Mouse (Mus musculus): ENCODE results near the gene Msantd1. TPM values are rescaled to one million over a fixed set of nuclear protein-coding genes. Genes with fewer than 3 reads are reported as not detected.
A peak's percentile ranks its signal among the peaks of the same experiment; 100 is the strongest.

Msantd1 gene
- polyA plus RNA-seq, 1 experiment, result 1.2 TPM

DNA sequence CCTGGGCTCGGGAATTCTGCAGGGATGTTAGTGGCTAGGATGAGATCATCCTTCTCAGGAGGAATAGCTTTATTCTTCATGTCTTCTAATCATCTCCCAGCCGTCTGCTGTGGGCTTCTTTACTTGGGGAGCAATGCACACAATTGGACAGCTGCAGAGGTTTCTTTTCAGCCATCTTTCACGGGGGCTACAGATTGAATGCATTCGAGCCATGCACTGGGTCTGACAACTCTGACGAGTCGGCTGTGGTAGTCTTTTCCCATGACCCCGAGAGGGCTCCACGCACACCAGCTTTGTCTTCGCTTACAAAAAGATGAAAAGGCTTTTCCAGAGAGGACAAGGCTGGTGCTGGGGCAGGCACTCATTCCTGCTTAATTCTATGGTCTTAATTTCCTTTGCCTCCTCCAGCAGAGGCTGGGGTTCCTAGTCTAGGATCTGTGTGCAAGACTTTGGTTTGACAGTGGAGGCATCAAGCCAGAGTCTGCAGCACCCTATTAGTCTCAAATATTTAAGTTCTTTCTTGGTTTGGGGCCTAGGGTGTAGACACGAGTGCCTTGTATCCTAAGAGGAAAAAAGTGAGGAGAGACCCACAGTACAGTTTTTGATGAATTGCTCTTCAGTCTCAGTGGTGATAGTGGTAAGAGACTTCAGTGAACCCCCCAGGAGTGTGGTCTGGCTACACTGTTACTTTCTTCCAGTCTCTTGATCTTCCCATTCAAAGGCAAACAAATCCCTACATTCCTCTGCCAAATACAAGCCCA lies 34.1 kb downstream of the Msantd1 start:
- H3K4me1 ChIP-seq (ENCODE audit: control insufficient read depth, insufficient read depth, low read length), result no peaks in the 10 kb centered on the region
- TF ChIP-seq CTCF (IDR thresholded peaks at IDR 0.05; ENCODE audit: borderline replicate concordance, insufficient read depth, low read length), result no peak
- TF ChIP-seq POLR2A (IDR thresholded peaks at IDR 0.05; ENCODE audit: low read depth, low read length), result no peak
- no peak overlapping the region for H3K4me3 ChIP-seq (ENCODE audit: insufficient read depth, low read length)
- H3K27ac ChIP-seq (ENCODE audit: insufficient read depth, low read length), result no peak overlapping the region

DNA sequence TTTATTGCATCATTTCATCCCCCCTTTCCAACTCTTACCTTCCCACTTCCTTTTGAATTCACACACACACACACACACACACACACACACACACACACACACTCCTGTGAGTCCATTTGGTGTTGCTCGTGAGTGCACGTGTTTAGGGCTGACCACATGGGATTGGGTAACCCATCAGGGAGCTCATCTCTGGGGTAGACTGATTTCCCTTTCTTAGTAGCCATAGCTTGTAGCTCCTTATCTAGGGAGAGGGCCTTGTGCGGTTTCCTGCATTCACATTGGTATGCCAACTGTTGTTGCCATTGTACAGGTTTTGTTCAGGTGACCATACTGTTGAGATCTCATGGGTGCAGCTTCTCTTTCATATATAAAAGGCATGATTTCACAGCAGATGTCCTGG lies 35.6 kb downstream of the Msantd1 start:
- no peak for TF ChIP-seq CTCF (IDR thresholded peaks at IDR 0.05; ENCODE audit: borderline replicate concordance, insufficient read depth, low read length)
- TF ChIP-seq POLR2A (IDR thresholded peaks at IDR 0.05; ENCODE audit: low read depth, low read length), result no peak
- Histone ChIP-seq H3K27ac (ENCODE audit: insufficient read depth, low read length) (no peak overlapping the region), H3K4me1 (ENCODE audit: control insufficient read depth, insufficient read depth, low read length) (no peaks in the 10 kb centered on the region), H3K4me3 (ENCODE audit: insufficient read depth, low read length) (no peak overlapping the region)

DNA sequence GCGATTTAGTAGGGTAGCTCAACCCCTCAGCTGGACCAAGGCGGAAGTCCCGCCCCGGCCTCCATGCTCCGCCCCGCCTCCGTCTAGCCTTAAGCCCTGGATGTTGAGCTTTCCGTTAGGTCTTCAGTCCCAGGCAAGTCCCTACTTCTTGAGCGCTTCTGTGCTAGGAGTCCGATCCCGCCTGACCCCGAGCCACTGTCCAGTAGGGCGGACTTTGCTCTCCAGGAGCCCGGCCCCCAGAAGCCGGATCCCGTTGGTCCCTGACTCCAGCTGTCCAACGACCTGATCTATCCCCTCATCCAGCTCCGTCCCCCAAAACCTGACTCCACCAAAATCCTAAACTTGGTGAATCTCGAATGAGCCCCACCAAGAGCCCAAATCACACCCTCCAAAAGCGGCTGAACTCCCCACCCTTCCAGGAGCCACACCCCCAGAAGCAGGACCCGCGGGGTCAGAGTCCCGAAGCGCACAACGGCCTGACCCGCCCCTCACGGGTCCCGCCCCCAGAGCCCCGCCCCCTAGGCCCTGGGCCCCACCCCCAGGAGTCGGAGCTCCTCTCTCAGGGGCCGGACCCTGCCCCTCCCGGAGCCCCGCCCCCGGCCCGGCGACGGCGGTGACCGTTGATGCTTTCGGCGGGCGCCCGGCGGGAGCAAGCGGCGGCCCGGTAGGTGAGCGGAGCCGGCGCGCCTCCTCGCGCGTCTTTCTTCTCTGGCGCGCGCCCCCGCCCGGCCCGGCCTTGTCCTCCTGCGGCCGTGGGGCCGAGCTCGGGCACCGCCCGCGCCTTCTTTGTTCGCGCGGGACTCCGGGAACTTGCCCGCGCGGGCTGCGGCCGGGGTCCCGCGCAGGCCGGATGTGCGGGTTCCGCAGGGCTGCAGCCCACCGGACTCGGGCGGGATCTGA lies 41.3 kb downstream of the Msantd1 start, which contains the start of gene Rgs12:
Gene Rgs12, plus strand, starts transcription at position 585 of the 900 bp plus-strand sequence.
- Histone ChIP-seq H3K4me3 (ENCODE audit: insufficient read depth, low read length) (peak within 1 kb of the TSS; percentile 91), H3K4me1 (ENCODE audit: control insufficient read depth, insufficient read depth, low read length) (no peaks in the 10 kb centered on the region), H3K27ac (ENCODE audit: insufficient read depth, low read length) (peak within 1 kb of the TSS; percentile 36)
- no peak for TF ChIP-seq CTCF (IDR thresholded peaks at IDR 0.05; ENCODE audit: borderline replicate concordance, insufficient read depth, low read length)
- TF ChIP-seq POLR2A (IDR thresholded peaks at IDR 0.05; ENCODE audit: low read depth, low read length), result peak; percentile 11; the same call in 1 of the 2 replicates

DNA sequence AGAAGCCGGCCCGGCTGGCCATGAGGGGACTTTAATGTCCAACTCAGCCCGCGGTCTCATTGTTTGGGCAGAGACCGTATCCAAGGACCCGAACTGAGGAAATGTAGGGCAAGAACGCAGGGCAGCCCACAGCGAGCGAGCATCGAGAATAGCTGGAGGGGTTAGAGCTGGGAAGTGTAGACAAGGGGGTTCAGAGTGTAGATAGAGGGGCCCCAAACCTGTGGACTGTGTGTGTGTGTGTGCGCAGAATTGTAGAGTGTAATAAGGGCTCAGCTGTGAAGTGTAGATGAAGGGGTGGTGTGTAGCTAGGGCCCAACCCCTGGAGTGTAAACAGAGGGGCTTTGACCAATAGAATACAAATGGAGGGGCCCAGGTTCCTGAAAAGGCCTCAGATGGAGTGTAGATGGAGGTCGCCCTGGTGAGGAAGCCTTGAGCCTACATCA lies 42.0 kb downstream of the Msantd1 start:
- Histone ChIP-seq H3K27ac (ENCODE audit: insufficient read depth, low read length) (peak overlapping the region; percentile 4), H3K4me1 (ENCODE audit: control insufficient read depth, insufficient read depth, low read length) (no peaks in the 10 kb centered on the region), H3K4me3 (ENCODE audit: insufficient read depth, low read length) (peak overlapping the region; percentile 91)
- TF ChIP-seq POLR2A (IDR thresholded peaks at IDR 0.05; ENCODE audit: low read depth, low read length) (peak; percentile 13; the same call in 1 of the 2 replicates), CTCF (IDR thresholded peaks at IDR 0.05; ENCODE audit: borderline replicate concordance, insufficient read depth, low read length) (no peak)

DNA sequence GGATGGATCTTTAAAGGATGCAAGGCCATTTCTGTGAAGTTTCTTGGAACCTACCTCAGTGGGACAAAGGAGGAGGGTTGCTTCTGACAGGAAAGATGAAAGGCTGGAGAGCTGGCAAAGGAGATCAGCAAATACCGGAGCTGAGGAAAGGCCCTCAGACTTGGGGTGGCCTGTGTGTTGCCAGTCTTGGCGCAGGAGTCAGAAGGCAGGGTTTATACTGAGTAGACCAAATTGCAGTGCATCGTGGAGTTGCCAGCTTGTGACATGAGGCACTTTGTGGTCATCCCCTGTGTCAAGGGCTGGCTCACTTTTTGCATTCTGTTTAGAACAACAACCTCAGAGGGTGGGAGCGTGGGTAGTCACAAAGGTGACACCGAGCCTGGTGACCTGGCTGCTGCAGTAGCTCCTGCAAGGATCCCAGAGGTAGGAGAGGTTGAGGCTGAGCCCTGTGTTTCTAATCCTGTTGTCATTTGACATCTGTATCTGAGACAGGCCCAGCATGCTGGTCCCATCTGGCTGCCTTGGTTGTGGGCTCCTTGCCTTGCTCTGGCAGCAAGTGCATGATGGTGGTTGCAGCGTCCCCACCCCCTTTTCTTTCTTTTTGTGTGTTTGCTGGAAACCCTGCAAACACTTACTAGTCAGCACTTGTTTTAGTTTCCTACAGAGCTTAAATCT lies 42.8 kb downstream of the Msantd1 start:
- TF ChIP-seq POLR2A (IDR thresholded peaks at IDR 0.05; ENCODE audit: low read depth, low read length) (no peak), CTCF (IDR thresholded peaks at IDR 0.05; ENCODE audit: borderline replicate concordance, insufficient read depth, low read length) (no peak)
- no peaks in the 10 kb centered on the region for H3K4me1 ChIP-seq (ENCODE audit: control insufficient read depth, insufficient read depth, low read length)
- H3K27ac ChIP-seq (ENCODE audit: insufficient read depth, low read length), result no peak overlapping the region
- peak overlapping the region; percentile 91; the same call in 1 of the 2 replicates for H3K4me3 ChIP-seq (ENCODE audit: insufficient read depth, low read length)

DNA sequence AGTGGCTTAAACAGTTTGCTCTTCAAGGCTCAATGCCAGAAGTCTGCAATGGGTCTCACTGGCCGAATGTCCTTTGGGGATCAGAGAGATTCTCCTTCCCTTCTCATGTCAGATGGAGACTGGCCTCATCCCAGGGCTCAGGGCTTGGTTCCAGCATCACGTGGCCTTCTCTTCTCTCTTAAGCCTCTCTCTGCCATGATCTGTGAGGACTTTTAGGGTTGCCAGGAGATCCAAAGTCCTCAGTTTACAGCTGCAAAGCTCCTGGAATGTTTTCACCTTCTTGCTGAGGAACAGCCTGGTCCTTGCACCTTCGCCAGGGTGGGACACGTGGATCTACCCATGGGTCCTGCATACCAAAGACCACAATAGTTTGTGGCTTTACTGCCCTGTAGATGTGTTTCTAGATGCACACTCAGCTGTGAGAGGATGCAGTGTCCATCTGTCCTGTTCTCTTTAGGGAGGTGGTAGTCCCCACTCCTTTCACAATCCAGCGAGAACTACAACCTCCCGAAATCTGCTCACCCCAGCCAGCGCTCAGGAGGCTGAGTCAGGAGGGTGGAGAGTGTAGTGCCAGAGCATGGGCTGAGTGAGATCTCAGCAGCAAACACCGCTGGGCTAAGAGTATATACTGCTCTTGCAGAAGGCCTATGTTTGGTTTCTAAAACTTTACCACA lies 43.5 kb downstream of the Msantd1 start:
- TF ChIP-seq CTCF (IDR thresholded peaks at IDR 0.05; ENCODE audit: borderline replicate concordance, insufficient read depth, low read length) (no peak), POLR2A (IDR thresholded peaks at IDR 0.05; ENCODE audit: low read depth, low read length) (no peak)
- H3K4me3 ChIP-seq (ENCODE audit: insufficient read depth, low read length), result no peak overlapping the region

DNA sequence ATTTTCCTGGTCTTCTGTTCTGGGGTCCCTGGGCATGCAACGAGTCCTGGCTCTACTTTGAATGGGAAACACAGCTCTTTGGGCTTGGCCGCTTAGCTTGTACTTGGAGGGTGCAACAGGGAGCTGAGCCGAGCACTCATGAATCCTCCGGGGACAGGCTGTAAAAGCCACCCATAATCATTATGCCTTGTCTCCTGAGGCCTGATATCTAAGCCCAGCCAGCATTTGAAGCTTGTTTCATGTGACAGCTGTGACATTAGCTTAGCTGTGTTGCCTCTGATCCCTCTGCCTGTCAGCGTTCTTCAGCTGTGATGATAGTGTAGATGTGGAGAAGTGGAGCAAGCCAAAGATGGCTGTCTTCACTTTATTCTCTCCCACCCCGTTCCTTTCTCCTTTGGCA lies 46.7 kb downstream of the Msantd1 start:
- Histone ChIP-seq H3K4me1 (ENCODE audit: control insufficient read depth, insufficient read depth, low read length) (0 out of 2 replicates have a peak, but pooled peaks cover 8% of the 10 kb centered on the region), H3K27ac (ENCODE audit: insufficient read depth, low read length) (no peak overlapping the region), H3K4me3 (ENCODE audit: insufficient read depth, low read length) (no peak overlapping the region)
- TF ChIP-seq CTCF (IDR thresholded peaks at IDR 0.05; ENCODE audit: borderline replicate concordance, insufficient read depth, low read length) (no peak), POLR2A (IDR thresholded peaks at IDR 0.05; ENCODE audit: low read depth, low read length) (no peak)

More for the DNA sequence above, 43.5 kb downstream of the Msantd1 start:
- no peak overlapping the region for H3K27ac ChIP-seq (ENCODE audit: insufficient read depth, low read length)
- no peaks in the 10 kb centered on the region for H3K4me1 ChIP-seq (ENCODE audit: control insufficient read depth, insufficient read depth, low read length)

DNA sequence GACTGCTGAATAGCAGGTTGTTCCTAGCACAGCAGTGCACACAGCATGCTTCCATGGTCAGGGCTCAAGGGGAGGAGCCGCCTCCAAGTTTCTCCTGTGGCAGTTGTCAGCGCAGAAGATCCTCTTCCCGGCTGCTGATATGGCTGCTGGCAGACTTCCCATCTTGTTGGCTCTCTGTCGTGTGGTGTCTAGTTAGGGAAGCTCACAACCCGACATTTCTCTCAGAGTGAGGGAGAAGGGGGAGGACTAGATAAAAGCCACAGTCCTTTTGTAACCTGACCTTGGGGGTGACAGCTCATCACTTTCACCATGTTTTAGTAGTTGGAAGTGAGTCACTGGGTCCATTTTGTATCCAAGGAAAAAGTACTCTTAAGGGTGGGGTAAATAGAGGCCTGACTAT lies 47.8 kb downstream of the Msantd1 start:
- H3K27ac ChIP-seq (ENCODE audit: insufficient read depth, low read length), result no peak overlapping the region
- TF ChIP-seq CTCF (IDR thresholded peaks at IDR 0.05; ENCODE audit: borderline replicate concordance, insufficient read depth, low read length), result no peak
- no peak for TF ChIP-seq POLR2A (IDR thresholded peaks at IDR 0.05; ENCODE audit: low read depth, low read length)
- H3K4me1 ChIP-seq (ENCODE audit: control insufficient read depth, insufficient read depth, low read length), result 0 out of 2 replicates have a peak, but pooled peaks cover 8% of the 10 kb centered on the region
- no peak overlapping the region for H3K4me3 ChIP-seq (ENCODE audit: insufficient read depth, low read length)

DNA sequence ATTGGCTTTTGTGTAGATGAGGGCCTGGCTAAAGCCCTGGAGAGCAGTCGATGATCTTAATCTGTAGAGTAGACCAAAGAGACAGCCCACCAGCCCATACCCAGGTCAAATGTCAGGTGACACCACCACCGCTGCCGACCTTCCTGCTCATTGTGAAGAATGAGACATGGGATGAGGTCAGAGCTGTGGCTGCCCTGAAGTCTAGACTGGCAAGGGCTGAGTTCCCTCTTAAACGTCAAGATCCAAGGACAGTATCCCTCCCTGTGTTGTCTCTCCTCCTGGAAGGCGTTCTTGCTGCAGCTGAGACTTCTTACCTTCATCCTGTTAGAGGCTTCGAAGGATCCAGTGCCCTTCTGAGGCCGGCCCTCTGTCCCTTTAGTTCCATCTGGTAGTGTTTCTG lies 48.3 kb downstream of the Msantd1 start:
- Histone ChIP-seq H3K4me1 (ENCODE audit: control insufficient read depth, insufficient read depth, low read length) (0 out of 2 replicates have a peak, but pooled peaks cover 8% of the 10 kb centered on the region), H3K4me3 (ENCODE audit: insufficient read depth, low read length) (no peak overlapping the region), H3K27ac (ENCODE audit: insufficient read depth, low read length) (no peak overlapping the region)
- no peak for TF ChIP-seq CTCF (IDR thresholded peaks at IDR 0.05; ENCODE audit: borderline replicate concordance, insufficient read depth, low read length)
- no peak for TF ChIP-seq POLR2A (IDR thresholded peaks at IDR 0.05; ENCODE audit: low read depth, low read length)
